Mouse (Mus musculus) frontal cortex, postnatal 14 days (tissue): ENCODE results near the gene Lsm7.
"Not testable (repeated sequence)": the region's sequence is repeated elsewhere in the genome, so short reads cannot be mapped to it uniquely, and the experiment has no call there.

ENCODE experiments used
- DNase-seq, 2 experiments: peaks; one replicate each; pipeline ENCODE4 v3.0.0; 2022; ENCODE audit warnings: low spot score in 2 of 2

Lsm7 gene

DNA sequence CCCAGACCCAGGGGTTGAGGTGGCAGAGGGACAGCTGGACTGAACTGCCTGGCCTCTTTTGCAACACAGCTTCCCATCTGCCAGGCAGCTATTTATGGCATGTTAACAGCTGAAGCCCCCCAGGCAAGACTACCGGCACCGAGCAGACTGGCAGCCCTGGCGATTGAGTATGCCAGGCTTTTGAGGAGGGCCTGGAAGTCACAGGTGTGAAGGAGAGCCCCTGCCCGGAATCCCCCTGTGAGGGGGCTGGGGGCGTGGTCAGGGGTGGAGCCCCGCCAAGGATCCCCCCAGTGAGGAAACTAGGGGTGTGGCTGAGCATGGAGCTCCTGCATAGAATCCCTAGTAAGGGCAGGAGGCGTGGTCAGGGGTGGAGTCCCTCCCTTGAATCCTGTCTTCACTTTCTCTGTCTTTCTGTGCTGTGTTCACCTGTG lies 18.0 kb downstream of the Lsm7 start:
- DNase-seq: no peak

- DNase-seq: no peak
Observed at GRCm38 (mm10) chr10:80835617-80836016, 19.4 kb downstream of the Lsm7 start.

DNA sequence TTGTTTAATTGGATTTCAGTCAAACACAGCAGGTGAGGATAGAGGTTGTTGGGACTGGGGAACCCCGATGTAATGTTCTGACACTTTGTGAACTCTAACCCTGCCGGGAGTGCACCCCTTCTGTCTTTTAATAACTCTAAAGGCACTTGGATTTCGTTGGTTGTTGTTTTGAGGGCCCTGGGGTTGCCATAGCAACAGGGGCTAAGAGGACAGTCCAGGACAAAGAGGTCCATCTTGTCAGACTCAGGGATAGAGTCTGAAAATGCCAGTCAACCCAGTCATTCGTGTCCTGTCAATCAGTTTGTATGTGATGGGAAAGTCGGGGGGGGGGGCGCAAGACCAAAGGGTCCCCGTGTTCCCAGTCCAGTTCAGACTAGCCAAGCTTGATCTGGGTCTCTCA lies 22.2 kb downstream of the Lsm7 start:
- no peak for DNase-seq

DNA sequence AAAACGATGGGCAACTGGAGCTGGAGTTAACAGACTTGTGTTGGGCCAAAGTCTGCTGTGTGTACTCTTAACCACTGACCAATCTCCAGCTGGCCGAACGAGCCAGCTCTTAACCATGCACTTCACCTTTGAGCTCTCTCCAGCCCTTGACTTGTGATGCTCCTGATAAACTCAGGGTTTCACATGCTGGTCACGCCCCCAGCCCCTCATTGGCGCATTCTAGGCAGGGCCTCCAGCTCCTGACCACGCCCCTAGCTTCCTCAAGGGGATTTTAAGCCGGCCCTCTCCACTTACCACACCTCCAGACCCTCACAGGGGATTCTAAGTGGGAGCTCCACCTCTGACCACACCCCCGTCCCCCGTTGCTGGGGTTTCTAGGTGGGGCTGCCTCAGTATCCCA lies 23.9 kb downstream of the Lsm7 start:
- no peak for DNase-seq

GRCm38 (mm10) chr10:80829359-80830278 lies 25.4 kb downstream of the Lsm7 start:
- no peak for DNase-seq

- not testable (repeated sequence) for DNase-seq
Observed at GRCm38 (mm10) chr10:80828587-80828986, 26.4 kb downstream of the Lsm7 start.

DNA sequence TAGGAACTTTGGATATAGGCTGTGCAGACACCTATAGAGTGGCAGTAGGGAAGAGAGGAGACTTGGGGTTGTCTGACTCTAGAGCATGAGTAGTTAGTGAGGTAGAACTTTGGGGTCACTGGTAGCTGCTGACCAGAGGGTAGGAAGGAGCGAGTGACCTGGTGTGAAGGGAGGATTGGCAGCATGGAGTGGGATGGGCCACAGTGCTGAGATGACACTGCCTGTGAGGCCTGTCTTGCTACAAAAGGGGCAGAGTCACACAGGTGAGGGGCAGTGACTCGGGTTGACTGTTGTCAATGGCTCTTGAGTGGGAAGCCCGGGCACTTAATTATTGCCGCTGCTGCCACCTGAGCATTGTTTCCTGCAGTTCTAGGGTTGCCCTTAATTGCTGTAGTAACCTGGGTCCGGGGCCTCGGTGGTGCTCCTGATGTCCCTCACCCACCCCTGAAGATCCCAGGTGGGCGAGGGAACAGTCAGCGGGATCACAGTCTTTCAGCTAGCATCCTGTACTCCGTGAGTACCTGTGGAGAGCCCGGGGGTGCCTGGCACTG lies 27.1 kb downstream of the Lsm7 start:
- no peak for DNase-seq

DNA sequence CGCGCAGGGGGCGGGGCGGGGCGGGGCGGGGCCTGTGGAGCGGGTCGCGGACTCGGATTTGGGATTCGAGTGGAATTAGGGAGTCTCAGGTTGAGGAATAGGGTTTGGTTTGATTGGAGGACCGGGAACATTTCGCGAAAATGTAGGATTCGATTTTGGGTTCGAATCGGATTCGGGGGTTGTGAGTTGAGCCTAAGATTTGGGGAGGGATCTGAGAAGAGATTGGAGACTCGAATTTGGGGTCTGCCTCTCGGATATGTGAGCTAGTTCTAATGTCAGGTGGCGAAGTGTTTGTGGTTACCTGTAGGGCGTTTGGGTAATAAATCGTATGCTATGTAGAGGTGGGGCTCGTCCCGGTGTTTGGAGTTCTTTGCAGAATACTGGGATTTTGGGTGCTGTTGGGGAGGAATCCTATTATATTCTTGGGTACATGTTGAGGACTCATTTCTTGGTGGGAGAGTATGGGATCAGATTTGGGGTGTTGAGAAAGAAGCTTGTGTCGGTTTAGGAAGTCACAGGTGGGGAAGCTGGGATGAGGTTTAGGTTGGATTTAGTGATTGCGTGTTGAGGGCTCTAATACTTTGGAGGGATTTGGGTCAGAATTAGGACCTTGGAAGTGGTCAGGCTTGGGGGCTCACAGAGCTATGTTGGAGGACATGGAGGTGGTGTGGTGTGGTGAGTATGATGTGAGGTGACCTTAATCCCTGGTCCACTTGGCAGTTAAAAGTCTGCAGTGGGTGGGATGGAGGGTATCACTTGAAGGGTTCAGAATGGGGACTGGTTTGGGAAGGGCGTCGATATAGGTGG lies 27.7 kb downstream of the Lsm7 start:
- DNase-seq: no peak

- DNase-seq: peak; percentile 99 to 100
Observed at GRCm38 (mm10) chr10:80826151-80827062, 28.6 kb downstream of the Lsm7 start, which contains the start of gene Oaz1. Gene Oaz1 (plus strand): TSS chr10:80826656.

- no peak for DNase-seq
Observed at GRCm38 (mm10) chr10:80824827-80825226, 30.2 kb downstream of the Lsm7 start.

- DNase-seq: no peak
Observed at GRCm38 (mm10) chr10:80823847-80824643, 31.0 kb downstream of the Lsm7 start.

DNA sequence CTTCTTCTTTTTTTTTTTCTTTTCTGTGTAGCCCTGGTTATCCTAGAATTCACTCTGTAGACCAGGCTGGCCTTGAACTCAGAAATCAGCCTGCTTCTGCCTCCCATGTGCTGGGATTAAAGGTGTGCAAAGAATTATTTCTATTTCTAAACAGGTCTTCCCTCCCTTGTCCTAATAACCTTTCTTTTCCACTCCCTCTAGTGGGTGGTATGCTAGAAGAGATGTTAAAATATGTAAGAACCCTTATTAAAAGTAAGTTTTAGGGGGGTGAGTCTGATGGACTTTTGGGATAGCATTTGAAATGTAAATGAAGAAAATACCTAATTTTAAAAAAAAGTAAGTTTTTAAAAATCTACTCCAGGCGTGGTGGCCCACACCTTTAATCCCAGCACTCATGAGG lies 31.7 kb downstream of the Lsm7 start:
- no peak for DNase-seq

GRCm38 (mm10) chr10:80822528-80822927 lies 32.5 kb downstream of the Lsm7 start:
- DNase-seq: no peak

- DNase-seq: no peak
Observed at GRCm38 (mm10) chr10:80821991-80822390, 33.0 kb downstream of the Lsm7 start.

DNA sequence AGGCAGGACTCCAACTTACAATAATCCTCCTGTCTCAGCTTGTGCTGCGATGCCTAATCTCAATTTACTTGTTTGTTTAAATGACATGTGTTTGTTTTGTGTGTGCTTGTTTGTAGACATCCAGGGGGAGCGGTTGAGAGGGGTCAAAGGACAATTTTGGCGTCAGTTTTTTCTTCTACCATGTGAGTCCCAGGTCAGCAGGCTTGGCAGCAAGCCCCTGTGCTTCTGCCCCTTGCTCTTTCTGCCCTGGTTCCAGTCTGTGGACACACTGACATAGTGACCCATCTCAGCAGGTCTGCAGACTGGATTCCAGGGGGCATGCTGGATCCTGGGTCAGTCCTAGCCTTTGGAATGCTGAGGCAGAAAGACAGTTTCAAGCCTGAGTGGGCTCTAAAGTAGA lies 35.6 kb downstream of the Lsm7 start:
- DNase-seq: no peak

GRCm38 (mm10) chr10:80818599-80819281 lies 36.3 kb downstream of the Lsm7 start:
- DNase-seq: no peak

GRCm38 (mm10) chr10:80817955-80818354 lies 37.1 kb downstream of the Lsm7 start:
- not testable (repeated sequence) for DNase-seq

- DNase-seq: no peak
Observed at GRCm38 (mm10) chr10:80817164-80817563, 37.8 kb downstream of the Lsm7 start.

DNA sequence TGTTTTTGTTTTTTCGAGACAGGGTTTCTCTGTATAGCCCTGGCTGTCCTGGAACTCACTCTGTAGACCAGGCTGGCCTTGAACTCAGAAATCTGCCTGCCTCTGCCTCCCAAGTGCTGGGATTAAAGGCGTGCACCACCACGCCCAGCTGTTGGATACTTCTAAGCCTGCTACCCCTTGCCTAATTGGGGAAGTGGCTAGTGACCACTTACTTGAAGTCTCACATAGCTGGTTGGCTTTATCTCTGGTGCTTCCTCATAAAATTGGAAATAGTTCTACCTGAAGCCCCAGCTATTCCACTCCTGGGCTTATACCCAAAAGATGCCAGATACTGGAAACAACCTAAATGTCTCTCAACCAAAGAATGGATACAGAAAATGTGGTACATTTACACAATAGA lies 38.7 kb downstream of the Lsm7 start:
- DNase-seq: not testable (repeated sequence)

GRCm38 (mm10) chr10:80814800-80815199 lies 40.2 kb downstream of the Lsm7 start:
- DNase-seq: no peak
